Mouse (Mus musculus): Measurements from ENCODE around the gene Cep152. TPM values are rescaled to one million over a fixed set of nuclear protein-coding genes. Genes with fewer than 3 reads are reported as not detected.

Cep152 gene
- 3.4 and 3.8 TPM in 2 replicates for polyA plus RNA-seq (2015; fragmentation: Nextera tagmentation; extraction: Ambion mirVana)

GRCm38 (mm10) chr2:125624837-125625351 lies at the start of gene Cep152:
Gene Cep152, minus strand, starts transcription at chr2:125625113.
- Histone ChIP-seq H3K4me2 (peak within 1 kb of the TSS; percentile 64), H3K9ac (peak within 1 kb of the TSS; percentile 84), H3K27me3 (no peaks in the 10 kb centered on the region), H3K36me3 (peaks cover 4% of the 10 kb centered on the region; the same call in 1 of the 2 replicates), H3K9me3 (no peaks in the 10 kb centered on the region), H3K27ac (no peak within 1 kb of the TSS), H3K4me3 (peak within 1 kb of the TSS; percentile 78), H3K4me1 (replicated peaks) (peaks cover 27% of the 10 kb centered on the region)
- under 1% methylated on average over 45 of the region's 50 CpGs for WGBS
- peak; percentile 99 for ATAC-seq (ENCODE audit: low FRiP score)

- peak within 1 kb of the TSS; percentile 98 for H3K27ac ChIP-seq
- peaks cover 13% of the 10 kb centered on the region for H3K4me1 ChIP-seq (replicated peaks)
- H3K9me3 ChIP-seq, result no peaks in the 10 kb centered on the region
- peak; percentile 94 for ATAC-seq (ENCODE audit: low FRiP score)
- H3K4me2 ChIP-seq, result peak within 1 kb of the TSS; percentile 68
- H3K4me3 ChIP-seq, result peak within 1 kb of the TSS; percentile 81
- WGBS, result under 1% methylated on average over 58 of the region's 79 CpGs
- no peaks in the 10 kb centered on the region for H3K27me3 ChIP-seq
- H3K9ac ChIP-seq, result peak within 1 kb of the TSS; percentile 95
- H3K36me3 ChIP-seq, result no peaks in the 10 kb centered on the region
These were observed 48.2 kb upstream of the Cep152 start, which contains the start of gene Eid1 for GRCm38 (mm10) chr2:125672957-125673631. Gene Eid1, plus strand, starts transcription at chr2:125673095.

GRCm38 (mm10) chr2:125672568-125672956 lies 47.6 kb upstream of the Cep152 start:
- Histone ChIP-seq H3K27ac (peak overlapping the region; percentile 98), H3K36me3 (no peaks in the 10 kb centered on the region), H3K9ac (peak overlapping the region; percentile 95), H3K4me2 (peak overlapping the region; percentile 68), H3K4me3 (peak overlapping the region; percentile 81), H3K9me3 (no peaks in the 10 kb centered on the region), H3K27me3 (no peaks in the 10 kb centered on the region), H3K4me1 (replicated peaks) (peaks cover 13% of the 10 kb centered on the region)
- no peak for ATAC-seq (ENCODE audit: low FRiP score)
- WGBS, result 29% methylated on average over 8 of the region's 20 CpGs

DNA sequence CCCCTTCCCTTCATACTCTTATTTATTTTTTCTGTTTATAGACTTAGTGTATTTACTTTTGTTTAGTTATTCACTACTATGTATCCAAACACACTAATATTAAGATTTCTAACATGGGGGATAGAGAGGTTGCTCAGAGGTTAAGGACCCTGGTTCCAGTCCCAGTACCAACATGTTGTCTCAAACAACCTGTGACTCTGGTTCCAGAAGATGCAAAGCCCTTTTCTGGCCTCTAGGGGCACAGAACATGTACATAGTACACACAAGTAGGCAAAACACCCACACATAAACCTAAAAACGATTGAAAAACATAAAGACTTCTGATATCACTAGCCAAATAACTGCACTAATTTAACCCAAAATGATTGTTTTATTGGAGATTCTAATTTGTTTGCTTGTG lies 45.9 kb upstream of the Cep152 start:
- Histone ChIP-seq H3K9me3 (no peaks in the 10 kb centered on the region), H3K36me3 (no peaks in the 10 kb centered on the region), H3K27me3 (no peaks in the 10 kb centered on the region), H3K4me3 (no peak overlapping the region), H3K4me1 (replicated peaks) (peaks cover 12% of the 10 kb centered on the region), H3K9ac (no peak overlapping the region), H3K27ac (no peak overlapping the region), H3K4me2 (no peak overlapping the region)
- no peak for ATAC-seq (ENCODE audit: low FRiP score)
- WGBS, result 61% methylated on average over 1 of the region's 1 CpGs

GRCm38 (mm10) chr2:125667721-125668120 lies 42.8 kb upstream of the Cep152 start:
- H3K36me3 ChIP-seq, result no peaks in the 10 kb centered on the region
- ATAC-seq (ENCODE audit: low FRiP score), result no peak
- H3K27ac ChIP-seq, result no peak overlapping the region
- peaks cover 9% of the 10 kb centered on the region for H3K4me1 ChIP-seq (replicated peaks)
- H3K4me3 ChIP-seq, result no peak overlapping the region
- H3K4me2 ChIP-seq, result no peak overlapping the region
- no peak overlapping the region for H3K9ac ChIP-seq
- no peaks in the 10 kb centered on the region for H3K27me3 ChIP-seq
- WGBS, result 88% methylated on average over 7 of the region's 7 CpGs
- no peaks in the 10 kb centered on the region for H3K9me3 ChIP-seq

DNA sequence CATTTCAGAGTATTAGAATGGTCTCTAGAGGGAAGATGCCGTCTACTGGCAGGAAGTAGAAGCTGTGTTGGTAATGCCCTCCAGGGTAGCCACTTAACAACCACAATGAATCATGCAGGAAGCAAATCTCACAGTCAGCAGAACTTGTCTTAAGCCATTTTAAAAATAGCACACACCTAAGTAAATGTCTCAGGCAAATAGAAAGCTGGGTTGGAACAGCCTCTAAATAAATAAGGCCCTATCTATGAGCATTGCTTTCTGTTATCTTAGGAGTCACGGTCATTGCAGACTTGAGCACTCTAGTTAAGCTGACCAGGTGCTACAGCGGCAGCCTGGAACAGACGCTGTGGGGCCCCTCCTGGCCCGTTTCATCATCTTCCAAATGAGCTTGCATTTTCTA lies 42.3 kb upstream of the Cep152 start:
- Histone ChIP-seq H3K4me2 (no peak overlapping the region), H3K4me1 (replicated peaks) (peaks cover 9% of the 10 kb centered on the region), H3K27me3 (no peaks in the 10 kb centered on the region), H3K9me3 (no peaks in the 10 kb centered on the region), H3K9ac (no peak overlapping the region), H3K27ac (no peak overlapping the region), H3K4me3 (no peak overlapping the region), H3K36me3 (no peaks in the 10 kb centered on the region)
- WGBS, result 77% methylated on average over 5 of the region's 5 CpGs
- no peak for ATAC-seq (ENCODE audit: low FRiP score)

DNA sequence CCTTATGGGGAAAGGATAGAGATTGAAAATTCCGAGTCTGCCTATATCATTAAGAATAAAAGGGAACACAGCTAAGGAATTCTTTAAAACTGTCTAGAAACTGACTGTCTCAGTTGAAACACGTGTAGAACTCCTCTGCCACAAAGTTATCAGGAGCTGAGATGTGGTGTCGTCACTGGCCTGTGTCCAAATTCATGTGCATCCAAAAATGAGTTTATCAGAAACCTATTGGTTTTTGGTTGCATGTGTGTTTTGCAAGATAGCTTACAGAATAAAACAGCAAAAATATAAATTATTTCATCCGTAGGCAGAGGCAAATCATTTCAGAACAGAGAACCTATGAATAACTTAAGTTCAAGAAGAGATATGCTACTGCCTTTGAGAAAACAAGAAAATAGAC lies 41.8 kb upstream of the Cep152 start:
- 85% methylated on average over 4 of the region's 4 CpGs for WGBS
- no peaks in the 10 kb centered on the region for H3K27me3 ChIP-seq

GRCm38 (mm10) chr2:125665909-125666308 lies 41.0 kb upstream of the Cep152 start:
- peaks cover 10% of the 10 kb centered on the region for H3K4me1 ChIP-seq (replicated peaks)
- ATAC-seq (ENCODE audit: low FRiP score), result no peak
- 91% methylated on average over 4 of the region's 4 CpGs for WGBS

More for the DNA sequence above, 41.8 kb upstream of the Cep152 start:
- Histone ChIP-seq H3K4me2 (no peak overlapping the region), H3K4me3 (no peak overlapping the region), H3K9ac (no peak overlapping the region), H3K4me1 (replicated peaks) (peaks cover 9% of the 10 kb centered on the region), H3K36me3 (no peaks in the 10 kb centered on the region), H3K27ac (no peak overlapping the region), H3K9me3 (no peaks in the 10 kb centered on the region)
- no peak for ATAC-seq (ENCODE audit: low FRiP score)

DNA sequence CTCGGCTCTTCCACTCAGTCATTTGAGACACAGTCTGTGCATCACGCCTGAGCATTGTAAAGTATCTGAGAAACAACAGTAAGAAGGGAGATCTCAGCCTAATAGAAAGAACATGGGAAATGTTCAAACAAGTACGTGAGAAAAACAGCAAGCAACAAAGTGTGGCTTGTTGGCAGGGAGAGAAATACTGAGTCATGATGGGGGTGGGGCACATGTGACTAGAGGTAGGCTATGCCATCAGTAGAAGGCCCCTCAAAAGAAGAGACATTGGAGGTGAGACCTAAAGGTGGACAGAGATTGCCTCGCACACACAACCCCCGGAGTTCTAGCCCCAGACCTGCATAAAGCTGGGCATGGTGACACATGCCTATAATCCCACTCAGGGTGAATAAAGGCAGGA lies 40.3 kb upstream of the Cep152 start:
- H3K4me3 ChIP-seq, result no peak overlapping the region
- 87% methylated on average over 5 of the region's 5 CpGs for WGBS
- H3K9ac ChIP-seq, result no peak overlapping the region
- H3K36me3 ChIP-seq, result no peaks in the 10 kb centered on the region
- H3K27me3 ChIP-seq, result peaks cover 6% of the 10 kb centered on the region; the same call in 1 of the 2 replicates
- peaks cover 16% of the 10 kb centered on the region for H3K4me1 ChIP-seq (replicated peaks)
- H3K9me3 ChIP-seq, result no peaks in the 10 kb centered on the region
- no peak overlapping the region for H3K4me2 ChIP-seq
- ATAC-seq (ENCODE audit: low FRiP score), result no peak
- no peak overlapping the region for H3K27ac ChIP-seq

More at GRCm38 (mm10) chr2:125665909-125666308, 41.0 kb upstream of the Cep152 start:
- Histone ChIP-seq H3K9me3 (no peaks in the 10 kb centered on the region), H3K36me3 (no peaks in the 10 kb centered on the region), H3K9ac (no peak overlapping the region), H3K4me3 (no peak overlapping the region), H3K27me3 (peaks cover 6% of the 10 kb centered on the region; the same call in 1 of the 2 replicates), H3K4me2 (no peak overlapping the region), H3K27ac (no peak overlapping the region)

GRCm38 (mm10) chr2:125662517-125662916 lies 37.6 kb upstream of the Cep152 start:
- H3K4me2 ChIP-seq, result no peak overlapping the region
- no peaks in the 10 kb centered on the region for H3K9me3 ChIP-seq
- WGBS, result 90% methylated on average over 3 of the region's 3 CpGs
- no peak overlapping the region for H3K4me3 ChIP-seq
- H3K27me3 ChIP-seq, result peaks cover 6% of the 10 kb centered on the region; the same call in 1 of the 2 replicates
- peaks cover 16% of the 10 kb centered on the region for H3K4me1 ChIP-seq (replicated peaks)
- no peak for ATAC-seq (ENCODE audit: low FRiP score)
- H3K36me3 ChIP-seq, result no peaks in the 10 kb centered on the region
- H3K27ac ChIP-seq, result no peak overlapping the region
- no peak overlapping the region for H3K9ac ChIP-seq

DNA sequence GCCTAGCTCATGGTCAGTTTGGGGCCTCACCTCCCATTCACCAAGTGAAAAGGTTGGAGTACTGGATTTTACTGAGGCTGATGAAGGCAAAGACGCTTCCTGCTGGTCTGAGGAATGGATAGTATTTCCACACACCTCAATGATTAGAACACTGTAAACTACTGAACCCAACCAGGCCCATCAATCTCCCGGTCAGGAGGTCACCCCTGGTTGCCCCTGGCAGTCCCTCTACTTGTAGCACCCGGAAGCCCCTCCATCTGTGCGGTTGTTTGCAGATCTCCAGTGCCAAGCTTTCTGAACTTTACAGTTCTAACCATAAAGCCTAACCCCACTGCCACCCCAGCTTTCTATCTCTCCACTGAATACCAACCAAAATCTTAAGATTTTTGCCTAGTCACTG lies 36.2 kb upstream of the Cep152 start:
- Histone ChIP-seq H3K27me3 (peaks cover 6% of the 10 kb centered on the region; the same call in 1 of the 2 replicates), H3K9me3 (no peaks in the 10 kb centered on the region), H3K27ac (no peak overlapping the region), H3K9ac (0 out of 2 replicates have a peak overlapping the region, but pooled peaks have one; percentile 35), H3K4me2 (peak overlapping the region; percentile 48), H3K36me3 (no peaks in the 10 kb centered on the region), H3K4me3 (no peak overlapping the region), H3K4me1 (replicated peaks) (peaks cover 16% of the 10 kb centered on the region)
- 0 out of 2 replicates have a peak, but pooled peaks have one; percentile 17 for ATAC-seq (ENCODE audit: low FRiP score)
- 64% methylated on average over 4 of the region's 4 CpGs for WGBS

GRCm38 (mm10) chr2:125660537-125661130 lies 35.7 kb upstream of the Cep152 start:
- Histone ChIP-seq H3K9me3 (no peaks in the 10 kb centered on the region), H3K9ac (peak overlapping the region; percentile 35; the same call in 1 of the 2 replicates), H3K27me3 (peaks cover 6% of the 10 kb centered on the region; the same call in 1 of the 2 replicates), H3K4me1 (replicated peaks) (peaks cover 16% of the 10 kb centered on the region), H3K27ac (no peak overlapping the region; the same call in 1 of the 2 replicates), H3K36me3 (no peaks in the 10 kb centered on the region), H3K4me2 (peak overlapping the region; percentile 48), H3K4me3 (peak overlapping the region; percentile 23)
- ATAC-seq (ENCODE audit: low FRiP score), result peak; percentile 77
- 47% methylated on average over 20 of the region's 20 CpGs for WGBS

All from hindbrain, embryonic 13.5 days (tissue).